Mouse (Mus musculus) heart, embryonic 11.5 days (tissue): ENCODE results near the gene Cyp39a1. TPM values are rescaled to one million over a fixed set of nuclear protein-coding genes. Genes with fewer than 3 reads are reported as not detected.

Experiments
- ATAC-seq: fragments of 200-750 bp; cut with Nextera tagmentation; replicated peaks from 2 replicates; pipeline ENCODE4 v1.8.0; 2017; ENCODE audit warnings: moderate library complexity; ENCODE audit not compliant: insufficient number of reproducible peaks, low FRiP score, low TSS enrichment
- H3K27ac ChIP-seq: fragments of 300-500 bp; sonication (generic); 2 replicates; pipeline ENCODE4 v1.5.1; 2014; ENCODE audit warnings: mild to moderate bottlenecking, low read depth, low read length
- H3K27me3 ChIP-seq: fragments of 300-500 bp; sonication (generic); 2 replicates; pipeline ENCODE4 v1.6.1; 2014; ENCODE audit warnings: mild to moderate bottlenecking, low read length, mixed read lengths; ENCODE audit not compliant: control insufficient read depth, insufficient read depth
- H3K36me3 ChIP-seq: fragments of 300-500 bp; sonication (generic); 2 replicates; pipeline ENCODE4 v1.6.1; 2014; ENCODE audit warnings: mild to moderate bottlenecking, low read length, moderate library complexity, mixed read lengths; ENCODE audit not compliant: control insufficient read depth, insufficient read depth
- H3K4me1 ChIP-seq: fragments of 300-500 bp; sonication (generic); 2 replicates; pipeline ENCODE4 v1.6.1; 2014; ENCODE audit warnings: low read length; ENCODE audit not compliant: control insufficient read depth, insufficient read depth
- H3K4me2 ChIP-seq: fragments of 300-500 bp; sonication (generic); 2 replicates; pipeline ENCODE4 v1.6.1; 2014; ENCODE audit warnings: mild to moderate bottlenecking, moderate library complexity
- H3K4me3 ChIP-seq: fragments of 300-500 bp; sonication (generic); 2 replicates; pipeline ENCODE4 v1.5.1; 2014; ENCODE audit warnings: low read depth, low read length
- H3K9ac ChIP-seq: fragments of 300-500 bp; sonication (generic); 2 replicates; pipeline ENCODE4 v1.6.1; 2014; ENCODE audit warnings: mild to moderate bottlenecking, low read depth, low read length, moderate library complexity
- H3K9me3 ChIP-seq: fragments of 300-500 bp; sonication (generic); replicated peaks from 2 replicates; pipeline ENCODE4 v1.6.1; 2016; ENCODE audit warnings: low read length; ENCODE audit not compliant: control insufficient read depth
- WGBS: fragments of 180-500 bp; shearing (Covaris S2); extraction: QIAGEN DNeasy Blood & Tissue Kit; methylation state at CpG from one replicate; pipeline ENCODE4 v1.1.7; 2014; ENCODE audit not compliant: insufficient replicate concordance; 5-methylcytosine and 5-hydroxymethylcytosine counted together
- polyA plus RNA-seq: library from polyadenylated mRNA; unstranded; fragments of >200 nt; fragmentation: Nextera tagmentation; extraction: Ambion mirVana; gene quantifications from 2 replicates; pipeline ENCODE4 v1.2.1, GENCODE M21; 2014

Cyp39a1 gene
- 18.6 and 22.5 TPM in 2 replicates for polyA plus RNA-seq

DNA sequence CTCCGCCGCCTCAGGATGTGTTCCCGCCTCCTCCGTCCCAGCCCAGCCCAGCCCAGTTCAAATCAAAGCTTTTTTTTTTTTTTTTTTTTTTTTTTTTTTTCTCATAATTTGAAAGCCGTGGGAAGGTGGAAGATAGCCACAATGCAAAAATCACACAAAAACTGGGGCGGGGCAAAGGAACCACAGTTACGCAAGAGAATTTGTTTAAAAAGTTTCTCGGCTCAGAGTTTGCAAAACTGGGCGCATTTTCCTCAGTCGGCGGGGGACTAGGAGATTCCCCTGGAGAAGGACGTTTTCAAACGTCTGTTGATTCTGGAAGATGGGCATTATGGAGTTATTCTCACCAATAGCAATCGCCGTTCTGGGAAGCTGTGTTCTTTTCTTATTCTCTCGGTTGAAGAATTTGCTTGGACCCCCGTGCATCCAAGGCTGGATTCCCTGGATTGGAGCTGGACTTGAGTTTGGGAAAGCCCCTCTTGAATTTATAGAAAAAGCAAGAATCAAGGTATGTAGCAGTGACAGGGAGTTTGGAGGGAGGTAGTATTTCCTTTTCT is at the start of gene Cyp39a1:
Gene Cyp39a1 (plus strand): TSS at position 136 of the 554 bp plus-strand sequence.
- Histone ChIP-seq H3K4me1 (peaks cover 14% of the 10 kb centered on the region), H3K4me2 (peak within 1 kb of the TSS; percentile 93), H3K27me3 (no peaks in the 10 kb centered on the region), H3K9ac (peak within 1 kb of the TSS; percentile 77), H3K27ac (0 out of 2 replicates have a peak within 1 kb of the TSS, but pooled peaks have one; percentile 29), H3K4me3 (peak within 1 kb of the TSS; percentile 89), H3K9me3 (no peaks in the 10 kb centered on the region), H3K36me3 (no peaks in the 10 kb centered on the region)
- no peak for ATAC-seq
- WGBS, result under 1% methylated on average over 17 of the region's 17 CpGs

DNA sequence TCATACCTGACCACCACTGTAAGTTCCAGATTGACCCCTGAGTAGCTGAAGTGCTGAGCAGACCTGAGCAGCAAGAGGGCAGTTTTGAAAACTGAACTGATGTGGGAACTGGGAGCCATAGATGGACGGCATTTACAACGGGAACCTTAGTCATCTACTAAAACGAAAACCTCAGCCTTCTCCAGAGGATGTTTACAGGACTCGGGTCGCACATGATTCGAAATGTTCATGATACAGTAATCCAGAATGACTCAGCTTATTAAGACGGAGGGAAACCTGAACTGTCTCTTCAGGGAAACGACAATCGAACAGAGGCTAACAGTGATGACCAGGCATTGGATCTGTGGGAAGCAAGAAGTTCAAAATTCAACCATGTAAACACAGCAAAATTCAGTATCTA is 48.1 kb upstream of the Cyp39a1 start:
- WGBS, result 86% methylated on average over 9 of the region's 9 CpGs
- no peaks in the 10 kb centered on the region for H3K9me3 ChIP-seq
- H3K4me2 ChIP-seq, result no peak overlapping the region
- no peak overlapping the region for H3K27ac ChIP-seq
- H3K36me3 ChIP-seq, result no peaks in the 10 kb centered on the region
- H3K9ac ChIP-seq, result no peak overlapping the region
- H3K4me3 ChIP-seq, result no peak overlapping the region
- no peaks in the 10 kb centered on the region for H3K4me1 ChIP-seq
- ATAC-seq, result no peak
- H3K27me3 ChIP-seq, result no peaks in the 10 kb centered on the region

DNA sequence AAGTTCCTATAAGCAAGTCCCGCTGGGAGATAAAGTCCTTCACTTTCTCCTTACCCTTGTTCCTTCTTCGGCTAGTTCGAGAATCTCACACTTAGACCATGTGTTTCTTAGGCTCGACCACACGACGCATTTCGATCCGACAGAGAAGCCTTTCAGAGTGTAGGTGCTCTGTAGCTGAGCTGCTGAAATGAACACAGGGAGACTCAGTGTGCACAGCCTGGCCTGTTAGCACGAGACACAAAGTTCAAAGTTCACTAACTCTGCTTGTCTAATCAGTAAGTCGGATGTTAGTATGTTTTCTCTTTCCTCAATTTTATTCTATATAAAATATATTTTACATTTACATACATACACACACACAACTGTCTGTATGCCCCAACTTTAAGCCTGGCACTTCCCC is 45.1 kb upstream of the Cyp39a1 start:
- WGBS, result 87% methylated on average over 10 of the region's 10 CpGs
- Histone ChIP-seq H3K4me2 (no peak overlapping the region), H3K9ac (no peak overlapping the region), H3K27ac (no peak overlapping the region), H3K4me1 (no peaks in the 10 kb centered on the region), H3K36me3 (no peaks in the 10 kb centered on the region), H3K4me3 (no peak overlapping the region), H3K27me3 (no peaks in the 10 kb centered on the region), H3K9me3 (no peaks in the 10 kb centered on the region)
- no peak for ATAC-seq

DNA sequence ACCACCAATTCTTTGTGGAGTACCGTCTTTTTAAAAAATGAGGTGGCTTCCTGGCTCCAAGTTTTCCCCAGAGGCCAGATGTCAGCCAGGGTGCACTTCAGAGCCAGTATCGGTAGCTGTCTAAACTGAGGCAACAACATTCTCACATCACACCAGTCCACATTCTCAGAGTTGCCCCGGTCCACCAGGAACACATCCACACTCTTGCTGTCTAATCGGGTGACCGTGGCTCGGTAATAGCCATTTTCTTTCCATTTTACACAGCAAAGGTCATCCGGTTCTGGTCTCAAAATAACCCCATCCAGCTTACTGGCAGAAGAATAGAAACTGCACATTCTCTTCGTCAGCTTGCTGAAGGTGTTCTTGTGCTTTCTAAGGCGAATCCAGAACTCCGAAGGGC is 39.0 kb upstream of the Cyp39a1 start:
- Histone ChIP-seq H3K27ac (no peak overlapping the region), H3K27me3 (peaks cover 39% of the 10 kb centered on the region), H3K4me2 (no peak overlapping the region), H3K36me3 (no peaks in the 10 kb centered on the region), H3K4me1 (peaks cover 16% of the 10 kb centered on the region), H3K4me3 (no peak overlapping the region), H3K9ac (no peak overlapping the region), H3K9me3 (no peaks in the 10 kb centered on the region)
- 81% methylated on average over 10 of the region's 10 CpGs for WGBS
- ATAC-seq, result no peak

DNA sequence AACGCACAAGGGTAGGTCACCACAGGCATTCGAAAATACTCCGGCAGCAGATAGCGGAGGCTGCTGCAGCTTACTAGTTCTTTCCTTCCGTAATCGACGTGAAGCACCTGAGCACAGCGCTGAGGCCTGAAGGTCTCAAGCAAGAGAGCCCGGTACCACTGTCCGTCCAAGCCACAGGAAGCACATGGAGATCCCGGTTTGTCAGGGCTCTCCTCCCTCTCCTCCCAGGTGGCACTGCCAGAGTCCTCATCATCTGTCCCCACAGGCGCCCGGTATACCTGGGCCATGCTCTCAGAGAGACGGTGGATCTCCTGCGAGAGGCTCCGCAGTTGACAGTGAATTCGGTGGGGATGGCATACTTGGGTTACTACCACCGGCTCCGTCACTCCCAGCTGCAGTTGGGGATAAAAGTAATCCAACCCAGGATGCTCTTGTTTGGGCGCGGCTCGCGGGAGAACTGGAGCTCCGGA is 38.2 kb upstream of the Cyp39a1 start:
- Histone ChIP-seq H3K9me3 (no peaks in the 10 kb centered on the region), H3K9ac (no peak overlapping the region), H3K4me2 (peak overlapping the region; percentile 81), H3K4me3 (peak overlapping the region; percentile 49), H3K27me3 (peaks cover 39% of the 10 kb centered on the region), H3K4me1 (peaks cover 16% of the 10 kb centered on the region), H3K27ac (no peak overlapping the region), H3K36me3 (no peaks in the 10 kb centered on the region)
- WGBS, result 25% methylated on average over 24 of the region's 24 CpGs
- ATAC-seq, result no peak

DNA sequence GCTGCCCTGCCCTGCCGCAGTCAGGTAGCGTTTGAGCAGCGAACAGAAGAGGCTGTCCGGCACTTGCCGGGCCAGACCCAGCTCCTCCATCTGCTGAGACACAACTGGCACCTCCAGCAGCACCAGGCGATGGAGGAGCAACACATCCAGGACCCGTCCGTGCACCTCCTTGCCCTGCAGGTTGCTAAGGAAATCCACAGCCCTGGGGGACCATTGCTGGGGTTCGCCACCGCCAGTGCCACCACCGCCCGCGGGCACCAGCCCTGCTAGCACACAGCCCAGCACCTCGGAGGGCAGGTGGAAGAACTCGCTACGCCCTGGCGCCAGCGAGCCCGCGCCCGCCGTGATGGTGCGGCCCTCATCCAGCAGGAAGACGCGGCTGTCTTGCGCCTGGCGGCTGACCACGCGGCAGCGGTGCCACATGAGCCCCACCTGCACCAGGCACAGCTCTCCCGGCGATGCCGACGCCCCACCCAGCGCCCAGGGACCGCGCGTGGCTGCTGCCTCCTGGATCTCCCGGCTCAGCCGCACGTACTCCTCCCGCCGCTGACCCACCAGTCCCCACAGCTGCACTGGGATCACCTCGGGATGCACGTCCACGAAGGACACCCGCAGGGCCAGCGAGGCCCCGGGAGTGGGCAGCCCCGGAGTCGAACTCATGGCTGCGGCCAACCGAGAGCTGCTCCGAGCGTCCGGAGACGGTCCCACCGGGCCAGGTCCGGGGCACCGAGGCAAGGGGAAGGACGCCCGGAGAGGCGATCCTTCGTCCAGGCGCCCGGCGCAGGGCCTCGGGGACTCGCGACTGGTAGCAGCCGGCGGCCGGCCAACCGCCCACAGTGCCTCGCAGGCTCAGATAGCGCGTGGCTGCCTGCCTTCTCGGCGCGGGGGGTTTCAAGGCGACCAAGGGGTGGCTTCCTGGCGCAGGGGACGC is 37.5 kb upstream of the Cyp39a1 start, which contains the start of gene Tdrd6:
Gene Tdrd6 (minus strand): TSS at position 804 of the 931 bp plus-strand sequence.
- H3K36me3 ChIP-seq, result no peaks in the 10 kb centered on the region
- H3K9me3 ChIP-seq, result no peaks in the 10 kb centered on the region
- peaks cover 39% of the 10 kb centered on the region for H3K27me3 ChIP-seq
- peaks cover 16% of the 10 kb centered on the region for H3K4me1 ChIP-seq
- peak within 1 kb of the TSS; percentile 28; the same call in 1 of the 2 replicates for H3K9ac ChIP-seq
- peak; percentile 46; the same call in 1 of the 2 replicates for ATAC-seq
- peak within 1 kb of the TSS; percentile 81 for H3K4me2 ChIP-seq
- WGBS, result 4% methylated on average over 77 of the region's 83 CpGs
- H3K4me3 ChIP-seq, result peak within 1 kb of the TSS; percentile 49
- H3K27ac ChIP-seq, result no peak within 1 kb of the TSS

DNA sequence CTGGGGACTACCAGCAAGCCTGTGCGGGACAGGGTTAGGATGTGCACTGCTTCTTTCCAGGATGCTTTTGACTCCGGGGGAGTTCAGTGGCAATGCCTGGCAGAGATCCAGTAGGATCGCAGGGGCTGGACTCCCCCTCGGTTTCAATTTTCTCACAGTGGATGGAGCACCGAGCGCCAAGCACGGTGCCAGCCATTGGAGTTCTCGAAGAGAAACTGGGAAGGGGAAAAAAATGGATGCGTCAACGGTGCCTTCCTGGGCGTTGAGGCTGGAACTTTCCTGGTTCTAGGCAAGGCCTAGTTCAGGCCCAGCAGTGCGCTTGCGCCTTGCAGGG is 36.8 kb upstream of the Cyp39a1 start:
- Histone ChIP-seq H3K27ac (no peak overlapping the region), H3K36me3 (no peaks in the 10 kb centered on the region), H3K4me3 (peak overlapping the region; percentile 49), H3K9ac (peak overlapping the region; percentile 28; the same call in 1 of the 2 replicates), H3K4me1 (peaks cover 16% of the 10 kb centered on the region), H3K27me3 (peaks cover 39% of the 10 kb centered on the region), H3K9me3 (no peaks in the 10 kb centered on the region), H3K4me2 (peak overlapping the region; percentile 81)
- ATAC-seq, result no peak
- 47% methylated on average over 13 of the region's 13 CpGs for WGBS

DNA sequence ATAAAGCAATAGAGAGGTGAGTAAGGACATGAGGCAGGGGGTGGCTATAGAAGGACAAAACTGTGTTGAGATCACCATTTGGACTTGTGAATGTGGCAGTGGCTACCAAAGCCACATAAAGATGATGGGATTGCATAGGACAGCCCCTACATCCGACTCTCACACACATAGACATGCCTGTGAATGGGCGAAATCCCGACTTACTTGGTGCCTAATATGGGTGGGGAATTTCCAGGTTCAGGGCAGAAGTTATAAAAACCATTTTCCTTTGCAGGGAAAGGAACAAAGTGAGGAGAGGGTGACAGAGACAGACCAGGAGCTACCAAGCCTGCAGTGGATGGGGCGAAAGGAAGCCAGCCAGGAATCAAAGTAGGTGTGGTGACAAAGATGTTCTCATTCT is 30.1 kb upstream of the Cyp39a1 start:
- no peaks in the 10 kb centered on the region for H3K9me3 ChIP-seq
- H3K4me2 ChIP-seq, result no peak overlapping the region
- H3K4me1 ChIP-seq, result no peaks in the 10 kb centered on the region
- 76% methylated on average over 4 of the region's 4 CpGs for WGBS
- H3K27ac ChIP-seq, result no peak overlapping the region
- H3K27me3 ChIP-seq, result no peaks in the 10 kb centered on the region; the same call in 1 of the 2 replicates
- no peak overlapping the region for H3K9ac ChIP-seq
- no peak for ATAC-seq
- H3K4me3 ChIP-seq, result no peak overlapping the region
- no peaks in the 10 kb centered on the region for H3K36me3 ChIP-seq
